Mouse (Mus musculus): ENCODE measurements around the gene Asmt. TPM values are rescaled to one million over a fixed set of nuclear protein-coding genes. Genes with fewer than 3 reads are reported as not detected.

The Asmt gene
- polyA plus RNA-seq (2012; ENCODE audit: insufficient read depth, low replicate concordance), result 0.10 and 2.0 TPM in 2 replicates

GRCm38 (mm10) chrX:170672594-170673092 lies at the start of gene Asmt:
TSS of gene Asmt (plus strand) at chrX:170672644.
- peaks cover 51% of the 10 kb centered on the region for H3K9me3 ChIP-seq
- H3K36me3 ChIP-seq (replicated peaks; ENCODE audit: low read length), result peaks cover 8% of the 10 kb centered on the region
- H3K27me3 ChIP-seq (replicated peaks), result no peaks in the 10 kb centered on the region
- no peaks in the 10 kb centered on the region; the same call in 1 of the 2 replicates for H3K4me1 ChIP-seq
- peak within 1 kb of the TSS; percentile 76 for H3K4me3 ChIP-seq (replicated peaks)
- TF ChIP-seq GATA1 (IDR thresholded peaks at IDR 0.05; ENCODE audit: borderline replicate concordance, low read length), result no peak
- TF ChIP-seq FLI1 (IDR thresholded peaks at IDR 0.05; ENCODE audit: low read length), result no peak

DNA sequence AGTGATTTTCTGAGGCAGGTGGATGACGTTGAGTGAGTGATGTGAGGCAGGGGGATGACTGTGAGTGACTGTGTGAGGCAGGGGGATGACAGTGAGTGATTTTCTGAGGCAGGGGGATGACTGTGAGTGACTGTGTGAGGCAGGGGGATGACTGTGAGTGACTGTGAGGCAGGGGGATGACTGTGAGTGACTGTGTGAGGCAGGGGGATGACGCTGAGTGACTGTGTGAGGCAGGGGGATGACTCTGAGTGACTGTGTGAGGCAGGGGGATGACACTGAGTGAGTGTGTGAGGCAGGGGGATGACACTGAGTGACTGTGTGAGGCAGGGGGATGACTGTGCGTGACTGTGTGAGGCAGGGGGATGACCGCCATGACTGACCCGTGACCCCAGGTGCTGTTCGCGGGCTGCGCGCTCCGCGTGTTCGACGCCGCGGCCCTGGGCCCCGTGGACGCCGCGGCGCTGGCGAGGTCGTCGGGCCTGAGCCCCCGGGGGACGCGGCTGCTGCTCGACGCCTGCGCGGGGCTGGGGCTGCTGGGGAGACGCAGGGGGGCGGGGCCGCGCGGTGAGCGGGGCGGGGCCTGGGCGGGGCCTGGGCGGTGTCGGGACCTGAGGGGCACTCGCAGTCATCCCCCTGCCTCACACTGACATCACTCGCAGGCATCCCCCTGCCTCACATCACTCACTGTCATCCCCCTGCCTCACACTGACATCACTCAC lies 948 bp downstream of the Asmt start:
- Histone ChIP-seq H3K4me3 (replicated peaks) (peak overlapping the region; percentile 73), H3K4me1 (no peaks in the 10 kb centered on the region; the same call in 1 of the 2 replicates), H3K36me3 (replicated peaks; ENCODE audit: low read length) (peaks cover 8% of the 10 kb centered on the region), H3K27me3 (replicated peaks) (no peaks in the 10 kb centered on the region), H3K9me3 (peaks cover 54% of the 10 kb centered on the region)
- TF ChIP-seq FLI1 (IDR thresholded peaks at IDR 0.05; ENCODE audit: low read length) (no peak), GATA1 (IDR thresholded peaks at IDR 0.05; ENCODE audit: borderline replicate concordance, low read length) (no peak)

DNA sequence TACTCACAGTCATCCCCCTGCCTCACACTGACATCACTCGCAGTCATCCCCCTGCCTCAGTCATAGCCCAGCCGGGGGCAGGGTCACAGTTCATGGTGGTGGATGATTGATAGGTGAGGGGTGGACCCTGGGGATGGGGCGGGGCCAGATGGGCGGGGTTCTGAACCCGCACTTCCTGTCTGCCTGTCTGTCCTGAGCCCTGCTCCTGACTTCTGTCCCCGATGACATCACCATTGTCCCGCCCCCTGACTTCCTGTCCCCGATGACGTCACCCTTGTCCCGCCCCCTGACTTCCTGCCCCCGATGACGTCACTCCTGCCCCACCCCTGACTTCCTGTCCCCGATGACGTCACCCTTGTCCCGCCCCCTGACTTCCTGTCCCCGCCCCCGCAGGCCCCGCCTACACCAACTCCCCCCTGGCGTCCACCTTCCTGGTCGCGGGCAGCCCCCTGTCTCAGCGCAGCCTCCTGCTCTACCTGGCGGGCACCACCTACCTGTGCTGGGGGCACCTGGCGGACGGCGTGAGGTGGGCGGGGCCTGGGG lies 1.9 kb downstream of the Asmt start:
- Histone ChIP-seq H3K4me3 (replicated peaks) (peak overlapping the region; percentile 81), H3K9me3 (peaks cover 54% of the 10 kb centered on the region), H3K36me3 (replicated peaks; ENCODE audit: low read length) (peaks cover 8% of the 10 kb centered on the region), H3K4me1 (no peaks in the 10 kb centered on the region; the same call in 1 of the 2 replicates), H3K27me3 (replicated peaks) (no peaks in the 10 kb centered on the region)
- TF ChIP-seq GATA1 (IDR thresholded peaks at IDR 0.05; ENCODE audit: borderline replicate concordance, low read length) (no peak), FLI1 (IDR thresholded peaks at IDR 0.05; ENCODE audit: low read length) (no peak)

DNA sequence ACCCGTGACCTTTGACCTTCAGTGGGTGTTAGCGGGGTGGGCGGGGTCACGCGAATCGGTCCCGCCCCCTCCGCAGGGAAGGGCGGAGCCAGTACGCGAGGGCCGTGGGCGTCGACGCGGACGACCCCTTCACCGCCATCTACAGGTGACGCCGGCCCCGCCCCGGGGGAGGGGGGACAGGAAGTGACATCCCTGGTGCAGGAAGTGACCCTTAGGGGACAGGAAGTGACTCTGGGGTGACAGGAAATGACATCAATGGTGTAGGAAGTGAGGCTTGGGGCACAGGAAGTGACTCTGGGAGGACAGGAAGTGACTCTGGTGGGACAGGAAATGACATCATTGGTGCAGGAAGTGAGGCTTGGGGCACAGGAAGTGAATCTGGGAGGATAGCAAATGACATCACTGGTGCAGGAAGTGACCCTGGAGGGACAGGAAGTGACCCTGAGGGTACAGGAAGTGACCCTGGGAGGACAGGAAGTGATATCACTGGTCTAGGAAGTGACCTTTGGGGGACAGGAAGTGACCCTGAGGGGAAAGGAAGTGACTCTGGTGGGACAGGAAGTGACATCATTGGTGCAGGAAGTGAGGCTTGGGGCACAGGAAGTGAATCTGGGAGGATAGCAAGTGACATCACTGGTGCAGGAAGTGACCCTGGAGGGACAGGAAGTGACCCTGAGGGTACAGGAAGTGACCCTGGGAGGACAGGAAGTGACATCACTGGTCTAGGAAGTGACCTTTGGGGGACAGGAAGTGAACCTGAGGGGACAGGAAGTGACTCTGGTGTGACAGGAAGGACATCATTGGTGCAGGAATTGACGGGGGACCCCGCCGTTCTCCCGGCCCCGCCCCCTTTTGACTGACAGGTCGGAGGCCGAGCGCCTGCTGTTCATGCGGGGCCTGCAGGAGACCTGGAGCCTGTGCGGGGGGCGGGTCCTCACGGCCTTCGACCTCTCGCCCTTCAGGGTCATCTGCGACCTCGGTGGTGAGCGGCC lies 2.7 kb downstream of the Asmt start:
- TF ChIP-seq FLI1 (IDR thresholded peaks at IDR 0.05; ENCODE audit: low read length), result peak; percentile 97
- TF ChIP-seq GATA1 (IDR thresholded peaks at IDR 0.05; ENCODE audit: borderline replicate concordance, low read length), result no peak
- Histone ChIP-seq H3K4me1 (no peaks in the 10 kb centered on the region; the same call in 1 of the 2 replicates), H3K9me3 (peaks cover 54% of the 10 kb centered on the region), H3K27me3 (replicated peaks) (no peaks in the 10 kb centered on the region), H3K4me3 (replicated peaks) (peak overlapping the region; percentile 84), H3K36me3 (replicated peaks; ENCODE audit: low read length) (peaks cover 8% of the 10 kb centered on the region)

- TF ChIP-seq FLI1 (IDR thresholded peaks at IDR 0.05; ENCODE audit: low read length) (peak; percentile 73; the same call in 1 of the 2 replicates), GATA1 (IDR thresholded peaks at IDR 0.05; ENCODE audit: borderline replicate concordance, low read length) (no peak)
- peak overlapping the region; percentile 84 for H3K4me3 ChIP-seq (replicated peaks)
- H3K9me3 ChIP-seq, result peaks cover 54% of the 10 kb centered on the region
- H3K36me3 ChIP-seq (replicated peaks; ENCODE audit: low read length), result peaks cover 8% of the 10 kb centered on the region
- no peaks in the 10 kb centered on the region; the same call in 1 of the 2 replicates for H3K4me1 ChIP-seq
- H3K27me3 ChIP-seq (replicated peaks), result no peaks in the 10 kb centered on the region
Measured at GRCm38 (mm10) chrX:170675923-170676605, 3.6 kb downstream of the Asmt start.

- TF ChIP-seq GATA1 (IDR thresholded peaks at IDR 0.05; ENCODE audit: borderline replicate concordance, low read length) (no peak), FLI1 (IDR thresholded peaks at IDR 0.05; ENCODE audit: low read length) (no peak)
- peak overlapping the region; percentile 69 for H3K4me3 ChIP-seq (replicated peaks)
- H3K36me3 ChIP-seq (replicated peaks; ENCODE audit: low read length), result peaks cover 8% of the 10 kb centered on the region
- H3K9me3 ChIP-seq, result peaks cover 54% of the 10 kb centered on the region
- H3K4me1 ChIP-seq, result no peaks in the 10 kb centered on the region; the same call in 1 of the 2 replicates
- H3K27me3 ChIP-seq (replicated peaks), result no peaks in the 10 kb centered on the region
Measured at GRCm38 (mm10) chrX:170676606-170677239, 4.3 kb downstream of the Asmt start.

GRCm38 (mm10) chrX:170677266-170677665 lies 4.8 kb downstream of the Asmt start:
- peak overlapping the region; percentile 69 for H3K4me3 ChIP-seq (replicated peaks)
- peaks cover 8% of the 10 kb centered on the region for H3K36me3 ChIP-seq (replicated peaks; ENCODE audit: low read length)
- TF ChIP-seq GATA1 (IDR thresholded peaks at IDR 0.05; ENCODE audit: borderline replicate concordance, low read length) (no peak), FLI1 (IDR thresholded peaks at IDR 0.05; ENCODE audit: low read length) (no peak)
- H3K9me3 ChIP-seq, result peaks cover 54% of the 10 kb centered on the region
- H3K4me1 ChIP-seq, result no peaks in the 10 kb centered on the region; the same call in 1 of the 2 replicates
- H3K27me3 ChIP-seq (replicated peaks), result no peaks in the 10 kb centered on the region

- Histone ChIP-seq H3K9me3 (peaks cover 51% of the 10 kb centered on the region), H3K36me3 (replicated peaks; ENCODE audit: low read length) (peaks cover 8% of the 10 kb centered on the region), H3K4me1 (no peaks in the 10 kb centered on the region; the same call in 1 of the 2 replicates), H3K4me3 (replicated peaks) (peak overlapping the region; percentile 50), H3K27me3 (replicated peaks) (no peaks in the 10 kb centered on the region)
- TF ChIP-seq FLI1 (IDR thresholded peaks at IDR 0.05; ENCODE audit: low read length), result no peak
- no peak for TF ChIP-seq GATA1 (IDR thresholded peaks at IDR 0.05; ENCODE audit: borderline replicate concordance, low read length)
Measured at GRCm38 (mm10) chrX:170677680-170678079, 5.2 kb downstream of the Asmt start.

All from megakaryocyte, embryonic 14.5 days (primary cell).